Mouse (Mus musculus) forebrain, embryonic 15.5 days (tissue): ENCODE results near the gene Arhgef16. TPM values are rescaled to one million over a fixed set of nuclear protein-coding genes. Genes with fewer than 3 reads are reported as not detected.

Experiments
- ATAC-seq: fragments of 200-750 bp; cut with Nextera tagmentation; replicated peaks from 2 replicates; pipeline ENCODE4 v1.8.0; 2017; ENCODE audit warnings: mild to moderate bottlenecking, moderate TSS enrichment, moderate library complexity
- H3K27ac ChIP-seq: fragments of 300-500 bp; sonication (generic); replicated peaks from 2 replicates; pipeline ENCODE4 v1.5.1; 2015; ENCODE audit warnings: mild to moderate bottlenecking, inconsistent platforms
- H3K27me3 ChIP-seq: fragments of 300-500 bp; sonication (generic); 2 replicates; pipeline ENCODE4 v1.6.1; 2015; ENCODE audit warnings: inconsistent platforms
- H3K36me3 ChIP-seq: fragments of 300-500 bp; sonication (generic); 2 replicates; pipeline ENCODE4 v1.6.1; 2015; ENCODE audit warnings: mild to moderate bottlenecking, inconsistent platforms
- H3K4me1 ChIP-seq: fragments of 300-500 bp; sonication (generic); 2 replicates; pipeline ENCODE4 v1.6.1; 2015; ENCODE audit warnings: inconsistent platforms
- H3K4me2 ChIP-seq: fragments of 300-500 bp; sonication (generic); replicated peaks from 2 replicates; pipeline ENCODE4 v1.6.1; 2015; ENCODE audit warnings: mild to moderate bottlenecking, inconsistent platforms
- H3K4me3 ChIP-seq: fragments of 300-500 bp; sonication (generic); 2 replicates; pipeline ENCODE4 v1.5.1; 2015; ENCODE audit warnings: mild to moderate bottlenecking, inconsistent platforms
- H3K9ac ChIP-seq: fragments of 300-500 bp; sonication (generic); replicated peaks from 2 replicates; pipeline ENCODE4 v1.6.1; 2015; ENCODE audit warnings: mild to moderate bottlenecking, inconsistent platforms
- H3K9me3 ChIP-seq: fragments of 300-500 bp; sonication (generic); 2 replicates; pipeline ENCODE4 v1.6.1; 2016; ENCODE audit warnings: inconsistent platforms
- WGBS: fragments of 180-500 bp; shearing (Covaris S2); methylation state at CpG from one replicate; pipeline ENCODE4 v1.1.7; 2015; ENCODE audit warnings: mixed read lengths; 5-methylcytosine and 5-hydroxymethylcytosine counted together
- polyA plus RNA-seq: library from polyadenylated mRNA; unstranded; fragments of >200 nt; fragmentation: Nextera tagmentation; extraction: Ambion mirVana; gene quantifications from 2 replicates; pipeline ENCODE4 v1.2.1, GENCODE M21; 2015

Arhgef16 gene
- polyA plus RNA-seq, result 0.60 and 0.63 TPM in 2 replicates

DNA sequence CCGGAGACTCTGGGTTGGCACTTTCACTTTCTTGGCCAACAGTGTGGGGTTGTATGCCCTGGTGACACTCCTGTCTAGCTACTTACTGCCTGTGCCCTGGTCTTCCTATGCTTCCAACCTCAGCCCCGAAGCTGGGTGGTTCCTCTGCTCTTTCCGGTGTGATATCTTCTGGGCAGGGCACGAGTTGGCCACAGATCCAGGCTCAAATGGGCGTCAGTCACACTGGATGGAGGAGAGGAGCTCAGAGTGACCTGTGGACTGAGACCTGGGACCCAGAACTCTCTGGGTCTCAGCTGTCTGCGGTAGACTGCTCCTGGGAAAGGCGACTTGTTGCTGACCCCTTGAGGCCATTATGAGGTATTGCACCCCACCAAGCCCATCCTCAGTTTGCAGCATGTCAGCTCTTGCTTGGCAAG is at the start of gene Arhgef16:
Arhgef16 (minus strand) TSS at position 211 of the 416 bp plus-strand sequence.
- Histone ChIP-seq H3K4me2 (no peak within 1 kb of the TSS), H3K9me3 (no peaks in the 10 kb centered on the region), H3K9ac (no peak within 1 kb of the TSS), H3K4me3 (no peak within 1 kb of the TSS), H3K27me3 (peaks cover 32% of the 10 kb centered on the region), H3K4me1 (peaks cover 10% of the 10 kb centered on the region), H3K27ac (no peak within 1 kb of the TSS), H3K36me3 (no peaks in the 10 kb centered on the region)
- 32% methylated on average over 7 of the region's 7 CpGs for WGBS
- no peak; the same call in 1 of the 2 replicates for ATAC-seq

DNA sequence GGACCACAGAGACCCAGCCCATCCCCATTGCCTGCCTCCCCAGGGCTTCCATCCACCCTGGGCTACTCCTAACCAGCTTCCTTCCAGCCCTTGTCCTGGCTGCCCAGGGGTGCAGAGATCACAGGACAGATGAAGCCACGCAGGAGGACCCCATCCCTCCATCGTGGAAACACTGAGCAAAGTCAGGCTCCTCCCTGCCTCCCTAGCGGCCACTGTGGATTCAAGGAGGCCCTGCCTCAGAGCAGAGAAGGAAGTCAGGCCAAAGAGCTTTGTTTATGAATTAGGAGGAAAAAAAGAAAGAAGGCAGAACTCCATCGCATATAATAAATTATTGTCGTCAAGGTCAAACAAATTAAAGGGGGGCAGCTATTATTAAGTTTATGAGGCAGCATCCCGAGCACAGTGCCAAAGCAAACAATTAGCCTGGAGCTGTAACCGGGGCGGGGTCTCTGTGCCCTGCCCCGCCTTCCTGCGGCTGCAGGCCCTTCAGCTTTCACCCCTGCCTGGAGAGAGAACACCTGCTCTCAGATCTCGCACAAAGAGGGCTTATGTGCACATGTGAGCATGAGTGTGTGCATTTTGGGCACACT is 46.8 kb upstream of the Arhgef16 start:
- Histone ChIP-seq H3K9ac (no peak overlapping the region), H3K4me2 (no peak overlapping the region), H3K9me3 (no peaks in the 10 kb centered on the region), H3K4me1 (no peaks in the 10 kb centered on the region; the same call in 1 of the 2 replicates), H3K36me3 (no peaks in the 10 kb centered on the region), H3K4me3 (no peak overlapping the region), H3K27me3 (no peaks in the 10 kb centered on the region), H3K27ac (no peak overlapping the region)
- WGBS, result 53% methylated on average over 11 of the region's 11 CpGs
- no peak for ATAC-seq

DNA sequence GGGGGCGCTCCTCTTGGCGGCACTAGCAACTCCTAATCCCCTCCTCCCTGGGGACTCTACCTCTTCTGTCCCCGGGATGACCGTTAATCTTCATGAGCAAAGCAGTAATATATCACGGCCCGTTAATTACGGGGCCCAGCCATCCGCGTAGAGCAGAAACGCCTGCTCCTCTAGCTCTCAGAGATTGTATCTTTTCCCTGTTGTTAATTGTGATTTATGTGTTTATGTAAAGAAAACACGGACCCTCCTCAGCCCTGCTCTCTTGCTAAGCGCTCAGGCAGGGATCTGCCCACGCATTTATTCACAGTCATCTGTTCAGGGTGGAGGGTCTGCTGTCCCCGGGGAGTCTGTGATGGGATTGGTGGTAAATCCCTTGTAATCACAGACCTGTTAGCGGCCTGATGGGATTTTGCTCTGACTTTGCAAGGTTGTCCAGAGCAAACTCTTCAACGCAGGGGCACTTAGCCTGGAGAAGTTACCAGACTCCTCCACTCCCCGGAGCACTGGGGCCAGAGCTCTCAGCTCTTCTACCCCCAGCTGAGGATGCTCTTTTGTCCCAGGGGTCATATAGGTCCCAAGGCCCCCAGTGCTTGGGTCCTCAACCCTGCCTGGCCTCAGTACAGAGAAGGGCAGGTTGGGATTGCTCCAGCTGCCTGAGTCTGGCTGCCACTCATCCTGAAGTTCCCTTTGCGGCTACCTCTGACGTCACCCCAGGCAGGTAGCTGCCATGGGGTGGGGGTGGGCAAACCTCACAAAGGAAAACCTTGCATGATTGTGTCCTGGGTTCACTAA is 45.5 kb upstream of the Arhgef16 start:
- Histone ChIP-seq H3K4me3 (no peak overlapping the region), H3K4me1 (no peaks in the 10 kb centered on the region; the same call in 1 of the 2 replicates), H3K9ac (no peak overlapping the region), H3K27me3 (no peaks in the 10 kb centered on the region), H3K9me3 (no peaks in the 10 kb centered on the region), H3K36me3 (no peaks in the 10 kb centered on the region), H3K4me2 (no peak overlapping the region), H3K27ac (no peak overlapping the region)
- ATAC-seq, result no peak
- 44% methylated on average over 19 of the region's 19 CpGs for WGBS

DNA sequence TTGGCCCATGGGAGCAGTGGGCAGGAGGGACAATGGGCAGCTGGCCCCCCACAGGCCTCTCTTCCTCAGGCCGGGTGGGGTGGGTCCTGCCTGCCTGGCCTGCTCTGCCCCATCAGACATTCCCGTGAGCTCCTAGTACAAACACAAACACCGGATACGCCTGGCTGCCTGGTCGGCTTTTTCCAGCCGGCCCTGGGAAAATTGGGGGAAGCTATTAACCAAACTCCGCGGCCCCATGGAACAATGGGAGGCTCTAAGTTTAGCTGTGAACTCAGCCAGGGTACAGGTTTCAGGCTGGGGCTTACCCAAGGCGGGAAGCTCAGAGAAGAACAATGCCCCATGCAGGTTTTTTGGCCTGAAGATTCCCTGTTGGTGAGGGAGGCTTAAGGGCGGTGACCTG is 35.2 kb upstream of the Arhgef16 start:
- Histone ChIP-seq H3K27ac (peak overlapping the region; percentile 37), H3K4me1 (peaks cover 21% of the 10 kb centered on the region), H3K9ac (no peak overlapping the region), H3K9me3 (no peaks in the 10 kb centered on the region), H3K36me3 (no peaks in the 10 kb centered on the region), H3K27me3 (no peaks in the 10 kb centered on the region), H3K4me3 (no peak overlapping the region), H3K4me2 (no peak overlapping the region)
- no peak; the same call in 1 of the 2 replicates for ATAC-seq
- WGBS, result 19% methylated on average over 10 of the region's 10 CpGs

DNA sequence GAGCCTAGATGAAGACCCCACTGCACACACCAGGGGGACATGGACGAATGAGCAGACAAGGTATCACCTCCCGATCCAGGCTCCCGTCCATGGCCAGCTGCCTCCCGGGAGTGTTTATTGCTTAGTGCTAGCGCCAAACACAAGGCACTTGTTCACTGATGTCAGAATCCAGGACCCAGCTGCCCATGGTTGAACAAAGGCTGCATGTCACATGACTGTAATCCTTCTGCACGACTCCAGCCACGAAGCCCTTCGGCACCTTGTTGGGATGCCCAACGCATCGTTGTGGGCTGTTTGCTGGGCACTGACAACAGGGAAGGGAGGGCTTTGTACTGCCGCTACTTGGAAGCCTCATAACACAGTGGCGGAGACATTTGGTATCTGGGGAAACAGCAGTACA is 34.3 kb upstream of the Arhgef16 start, which contains the start of gene B230104I21Rik:
B230104I21Rik (plus strand) TSS at position 367 of the 400 bp plus-strand sequence.
- peak; percentile 45; the same call in 1 of the 2 replicates for ATAC-seq
- 0 out of 2 replicates have a peak within 1 kb of the TSS, but pooled peaks have one; percentile 1 for H3K4me2 ChIP-seq
- H3K9ac ChIP-seq, result no peak within 1 kb of the TSS
- WGBS, result 26% methylated on average over 12 of the region's 12 CpGs
- no peaks in the 10 kb centered on the region for H3K27me3 ChIP-seq
- peaks cover 21% of the 10 kb centered on the region for H3K4me1 ChIP-seq
- no peaks in the 10 kb centered on the region for H3K9me3 ChIP-seq
- no peaks in the 10 kb centered on the region for H3K36me3 ChIP-seq
- peak within 1 kb of the TSS; percentile 0; the same call in 1 of the 2 replicates for H3K4me3 ChIP-seq
- peak within 1 kb of the TSS; percentile 37 for H3K27ac ChIP-seq

DNA sequence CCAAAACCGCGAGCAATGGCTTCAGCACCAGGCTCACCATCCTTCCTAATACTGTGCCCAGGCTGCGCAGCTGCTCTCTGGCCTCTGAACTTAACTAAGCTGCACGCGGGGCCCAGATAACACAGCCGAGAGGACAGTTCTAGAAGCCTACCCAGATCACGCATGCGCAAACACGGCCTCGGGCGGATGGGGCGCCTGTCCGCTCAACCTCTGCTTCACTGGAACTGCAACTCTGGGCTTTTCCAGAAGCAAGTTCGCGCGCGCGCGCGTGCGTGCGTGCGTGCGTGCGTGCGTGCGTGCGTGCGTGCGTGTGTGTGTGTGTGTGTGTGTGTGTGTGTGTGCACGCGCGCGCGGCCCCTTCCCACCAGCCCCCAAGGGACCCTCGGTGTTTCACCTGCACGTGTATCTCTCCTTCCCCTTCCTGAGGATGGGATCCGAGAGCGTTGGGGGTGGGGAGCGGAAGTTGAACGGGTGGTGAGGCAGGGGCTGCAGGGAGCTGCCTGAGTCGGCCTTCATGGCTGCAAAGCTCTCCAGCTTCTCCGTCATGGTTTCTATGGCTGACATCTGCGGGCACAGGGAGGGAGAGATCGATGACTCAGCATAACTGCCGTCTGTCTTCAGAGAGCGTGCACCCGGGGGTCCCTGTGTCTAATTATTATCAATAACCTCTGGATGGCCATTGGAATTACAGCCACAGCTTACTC is 33.4 kb upstream of the Arhgef16 start:
- H3K4me1 ChIP-seq, result peaks cover 21% of the 10 kb centered on the region
- H3K4me2 ChIP-seq, result 0 out of 2 replicates have a peak overlapping the region, but pooled peaks have one; percentile 1
- H3K9me3 ChIP-seq, result no peaks in the 10 kb centered on the region
- H3K4me3 ChIP-seq, result peak overlapping the region; percentile 0; the same call in 1 of the 2 replicates
- 73% methylated on average over 44 of the region's 48 CpGs for WGBS
- no peak for ATAC-seq
- no peaks in the 10 kb centered on the region for H3K36me3 ChIP-seq
- no peaks in the 10 kb centered on the region for H3K27me3 ChIP-seq
- no peak overlapping the region for H3K9ac ChIP-seq
- H3K27ac ChIP-seq, result no peak overlapping the region

DNA sequence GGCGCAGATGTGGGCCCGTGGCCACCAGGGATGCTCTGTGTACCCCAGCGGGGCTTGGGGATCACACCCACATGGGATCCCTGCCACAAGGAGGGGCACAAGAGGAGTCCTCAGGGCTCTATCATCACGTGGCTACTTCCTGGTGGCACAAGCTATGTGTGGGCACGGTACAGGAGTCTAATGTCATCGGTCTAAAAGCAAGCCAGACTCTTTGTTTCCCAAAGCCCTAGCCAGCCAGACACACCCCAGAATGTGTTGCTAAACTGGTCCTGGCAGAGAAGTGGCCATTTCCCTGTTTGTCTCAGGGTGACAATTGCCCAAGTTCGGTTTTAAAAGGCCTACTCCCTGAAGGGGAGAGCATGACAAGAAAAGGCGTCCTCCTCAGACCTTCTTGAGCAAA is 31.8 kb upstream of the Arhgef16 start:
- Histone ChIP-seq H3K9me3 (no peaks in the 10 kb centered on the region), H3K36me3 (no peaks in the 10 kb centered on the region), H3K4me3 (no peak overlapping the region), H3K4me1 (peaks cover 21% of the 10 kb centered on the region), H3K27ac (no peak overlapping the region), H3K4me2 (no peak overlapping the region), H3K27me3 (no peaks in the 10 kb centered on the region), H3K9ac (no peak overlapping the region)
- 66% methylated on average over 8 of the region's 8 CpGs for WGBS
- ATAC-seq, result no peak

DNA sequence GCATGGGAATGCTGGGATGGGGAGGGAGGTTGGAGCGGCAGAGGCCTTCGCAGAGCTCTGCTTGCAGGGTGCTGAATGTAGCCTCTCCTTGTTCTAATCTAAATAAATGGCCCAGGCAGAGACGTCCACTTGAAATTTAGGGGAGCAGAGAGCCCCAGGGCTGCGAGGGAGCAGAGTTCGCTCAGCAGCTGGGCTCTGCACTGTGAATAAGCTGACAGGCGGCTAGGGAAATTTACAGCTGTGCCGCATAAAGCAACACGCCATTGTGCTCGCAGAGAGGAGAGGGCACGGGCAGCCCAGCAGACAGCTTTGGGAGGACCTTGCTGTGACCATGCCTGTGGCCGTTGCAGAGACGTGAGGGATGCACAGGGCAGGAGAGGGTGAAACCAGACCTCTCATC is 29.8 kb upstream of the Arhgef16 start:
- Histone ChIP-seq H3K4me1 (peaks cover 11% of the 10 kb centered on the region), H3K36me3 (no peaks in the 10 kb centered on the region), H3K4me3 (no peak overlapping the region), H3K9ac (no peak overlapping the region), H3K9me3 (no peaks in the 10 kb centered on the region), H3K27ac (no peak overlapping the region), H3K4me2 (no peak overlapping the region), H3K27me3 (no peaks in the 10 kb centered on the region)
- 43% methylated on average over 12 of the region's 12 CpGs for WGBS
- ATAC-seq, result no peak

DNA sequence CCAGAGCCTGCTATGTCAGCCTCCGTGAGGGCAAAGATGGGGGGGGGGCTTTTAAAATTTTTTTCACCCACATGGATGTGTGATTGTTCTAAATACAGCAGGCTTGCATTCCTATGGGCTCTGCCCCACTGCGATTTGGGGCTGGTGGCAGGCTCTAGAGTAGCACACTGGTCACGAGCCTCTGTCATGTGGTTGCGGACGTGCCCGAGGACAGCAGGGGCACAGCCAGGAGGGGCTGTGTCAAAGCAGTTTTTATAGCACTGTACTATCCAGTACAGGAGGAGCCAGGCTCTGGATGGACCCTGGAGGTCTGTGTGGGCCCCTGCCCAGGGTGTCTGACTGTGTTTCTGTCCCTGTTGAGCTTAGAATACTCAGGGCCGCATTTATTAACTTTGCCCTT is 28.5 kb upstream of the Arhgef16 start:
- H3K27ac ChIP-seq, result no peak overlapping the region
- H3K9me3 ChIP-seq, result no peaks in the 10 kb centered on the region
- ATAC-seq, result no peak
- H3K9ac ChIP-seq, result no peak overlapping the region
- no peaks in the 10 kb centered on the region for H3K27me3 ChIP-seq
- H3K4me2 ChIP-seq, result no peak overlapping the region
- no peak overlapping the region for H3K4me3 ChIP-seq
- 0 out of 2 replicates have a peak, but pooled peaks cover 2% of the 10 kb centered on the region for H3K4me1 ChIP-seq
- no peaks in the 10 kb centered on the region for H3K36me3 ChIP-seq
- 90% methylated on average over 7 of the region's 7 CpGs for WGBS

DNA sequence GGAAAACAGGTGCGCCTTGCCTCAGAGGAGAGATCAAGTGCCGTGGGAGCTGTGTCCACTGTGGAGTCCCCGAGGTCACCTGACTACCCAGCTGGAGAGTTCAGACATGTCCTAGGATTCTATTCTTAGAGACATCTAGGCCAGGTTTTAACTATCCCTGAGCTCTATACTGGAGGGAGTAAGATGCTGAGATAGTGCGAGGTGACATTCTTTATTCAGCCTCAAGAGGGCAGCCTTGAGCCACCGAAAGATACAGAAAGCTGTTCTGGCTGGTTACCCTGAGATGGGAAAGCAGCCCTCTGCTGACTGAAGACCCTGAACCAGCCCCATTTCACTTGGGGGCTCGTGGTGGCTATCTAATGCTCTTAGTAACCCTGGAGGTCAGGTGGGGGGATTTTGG is 27.4 kb upstream of the Arhgef16 start:
- WGBS, result 9% methylated on average over 6 of the region's 6 CpGs
- no peaks in the 10 kb centered on the region for H3K36me3 ChIP-seq
- peak; percentile 88 for ATAC-seq
- no peak overlapping the region for H3K27ac ChIP-seq
- no peak overlapping the region for H3K4me3 ChIP-seq
- no peaks in the 10 kb centered on the region for H3K9me3 ChIP-seq
- H3K27me3 ChIP-seq, result no peaks in the 10 kb centered on the region
- H3K9ac ChIP-seq, result no peak overlapping the region
- no peak overlapping the region for H3K4me2 ChIP-seq
- no peaks in the 10 kb centered on the region for H3K4me1 ChIP-seq

DNA sequence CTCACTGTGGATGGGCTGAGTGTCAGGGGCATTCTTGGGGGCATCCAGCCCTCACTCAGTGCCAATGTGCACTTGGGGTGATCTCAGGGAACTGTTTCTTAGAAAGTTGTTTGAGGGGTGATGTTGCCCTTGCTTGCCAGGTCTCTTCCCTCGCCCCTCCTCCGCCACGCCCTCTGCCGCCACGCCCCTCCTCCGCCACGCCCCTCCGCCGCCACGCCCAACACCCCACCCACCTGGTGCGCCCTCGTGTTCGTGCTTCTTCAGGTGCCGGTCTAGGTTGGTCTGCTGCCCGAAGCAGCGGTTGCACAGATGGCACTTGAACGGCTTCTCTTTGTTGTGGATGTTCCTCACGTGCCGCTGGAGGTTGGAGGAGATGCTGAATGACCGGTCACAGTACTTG is 27.0 kb upstream of the Arhgef16 start:
- no peak overlapping the region for H3K27ac ChIP-seq
- no peak overlapping the region for H3K9ac ChIP-seq
- WGBS, result 20% methylated on average over 19 of the region's 20 CpGs
- no peak overlapping the region for H3K4me3 ChIP-seq
- no peaks in the 10 kb centered on the region for H3K36me3 ChIP-seq
- no peaks in the 10 kb centered on the region for H3K9me3 ChIP-seq
- no peaks in the 10 kb centered on the region for H3K27me3 ChIP-seq
- H3K4me1 ChIP-seq, result no peaks in the 10 kb centered on the region
- ATAC-seq, result 0 out of 2 replicates have a peak, but pooled peaks have one; percentile 6
- H3K4me2 ChIP-seq, result no peak overlapping the region

DNA sequence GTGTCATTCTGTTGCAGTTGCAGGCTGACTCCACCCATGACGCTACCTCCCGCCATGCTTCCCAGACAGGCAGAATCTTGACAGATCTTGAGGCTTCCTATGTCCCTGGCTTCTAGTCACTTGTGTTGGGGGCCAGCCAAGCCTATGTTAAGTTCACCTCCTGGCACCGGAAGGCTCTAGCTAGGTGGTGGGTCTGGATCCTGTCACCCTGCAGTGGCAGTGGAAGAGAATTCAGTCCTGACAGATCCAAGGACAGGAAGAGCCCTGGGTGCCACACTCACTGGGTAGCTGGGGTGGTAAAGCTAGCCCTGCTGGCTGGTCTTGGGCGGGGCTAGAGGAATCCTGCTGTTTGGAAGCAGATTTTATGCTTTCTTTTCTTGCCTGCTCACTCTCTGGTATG is 23.9 kb upstream of the Arhgef16 start:
- Histone ChIP-seq H3K36me3 (no peaks in the 10 kb centered on the region), H3K27ac (no peak overlapping the region), H3K9me3 (no peaks in the 10 kb centered on the region), H3K4me2 (no peak overlapping the region), H3K27me3 (no peaks in the 10 kb centered on the region), H3K4me3 (no peak overlapping the region), H3K9ac (no peak overlapping the region), H3K4me1 (no peaks in the 10 kb centered on the region)
- no peak for ATAC-seq
- WGBS, result 76% methylated on average over 4 of the region's 4 CpGs
